Mouse (Mus musculus): ENCODE measurements around the gene Olfr1196.
"Not testable (repeated sequence)": the region's sequence is repeated elsewhere in the genome, so short reads cannot be mapped to it uniquely, and the experiment has no call there.

The Olfr1196 gene

DNA sequence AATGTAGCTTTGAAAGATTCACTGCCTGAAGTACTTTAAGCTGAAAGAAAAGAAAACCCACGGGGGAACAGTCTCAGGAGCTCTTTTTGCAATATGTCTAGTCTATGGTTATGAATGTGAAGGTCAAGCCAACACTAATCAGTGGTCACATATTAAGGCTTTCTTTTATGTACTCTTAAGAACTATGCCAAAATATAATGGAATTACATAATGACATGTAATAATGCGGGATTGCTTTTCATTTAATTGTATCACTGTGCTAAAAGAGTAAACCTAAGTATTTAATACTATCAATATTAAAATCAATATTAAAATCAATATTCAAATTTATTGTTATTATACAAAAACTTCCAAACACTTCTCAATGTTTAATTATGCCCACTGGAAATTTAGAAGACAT, at the start of gene Olfr1196:
Gene Olfr1196, minus strand, starts transcription at position 101 of the 400 bp plus-strand sequence.
- DNase-seq (ENCODE audit: low spot score), result no peak

DNA sequence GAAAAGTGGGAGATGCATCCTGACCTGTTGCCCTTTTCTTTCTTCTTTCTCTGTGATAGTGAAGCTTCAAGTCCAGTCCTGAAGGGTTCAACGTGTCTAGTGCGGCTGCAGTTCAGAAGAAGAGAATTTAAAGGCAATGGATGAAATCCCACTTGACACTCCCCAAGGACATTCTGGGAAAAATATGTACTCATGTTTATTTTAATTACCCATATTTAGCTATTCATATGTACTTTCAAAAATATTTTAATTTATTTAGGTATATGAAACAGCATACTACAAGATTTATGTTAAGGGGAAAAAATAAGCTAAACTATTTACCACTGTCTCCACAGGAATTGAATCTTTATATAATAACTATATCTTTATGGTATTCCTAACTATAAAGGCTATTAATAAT, 46.9 kb upstream of the Olfr1196 start, which contains the start of gene Olfr1198:
Gene Olfr1198, minus strand, starts transcription at position 101 of the 400 bp plus-strand sequence.
- DNase-seq (ENCODE audit: low spot score), result no peak

DNA sequence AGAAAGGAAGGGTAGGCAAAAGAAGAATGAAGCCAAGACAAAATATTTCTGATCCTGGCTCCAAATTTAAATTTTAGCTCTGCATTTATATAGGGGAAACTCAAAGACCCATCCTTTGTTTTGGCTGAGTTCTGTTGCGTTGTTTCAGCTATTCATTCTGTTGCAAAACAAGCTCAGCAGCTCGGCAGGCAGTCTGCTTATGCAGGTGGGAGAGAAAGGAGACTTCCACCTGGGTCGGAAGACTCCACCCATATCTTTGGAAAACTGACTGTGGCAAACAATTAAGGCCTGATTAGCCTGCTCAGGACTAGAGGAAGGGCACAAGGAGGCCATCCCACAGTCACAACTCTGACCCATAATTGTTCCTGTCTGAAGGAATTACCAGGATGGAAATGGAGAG, 39.0 kb upstream of the Olfr1196 start:
- DNase-seq (ENCODE audit: low spot score), result no peak

DNA sequence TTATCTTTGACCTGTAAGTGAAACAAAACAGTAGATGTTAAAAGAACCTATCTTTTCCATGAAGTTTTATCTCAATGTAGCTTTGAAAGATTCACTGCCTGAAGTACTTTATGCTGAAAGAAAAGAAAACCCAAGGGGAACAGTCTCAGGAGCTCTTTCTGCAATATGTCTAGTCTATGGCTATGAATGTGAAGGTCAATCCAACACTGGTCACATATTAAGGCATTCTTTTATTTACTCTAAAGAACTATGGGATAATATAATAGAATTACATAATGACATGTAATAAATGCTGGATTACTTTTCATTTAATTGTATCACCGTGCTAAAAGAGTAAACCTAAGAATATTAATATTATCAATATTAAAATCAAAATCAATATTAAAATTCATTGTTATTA, 27.9 kb upstream of the Olfr1196 start, which contains the start of gene Olfr1197:
Gene Olfr1197, minus strand, starts transcription at position 101 of the 400 bp plus-strand sequence.
- no peak for DNase-seq (ENCODE audit: low spot score)

DNA sequence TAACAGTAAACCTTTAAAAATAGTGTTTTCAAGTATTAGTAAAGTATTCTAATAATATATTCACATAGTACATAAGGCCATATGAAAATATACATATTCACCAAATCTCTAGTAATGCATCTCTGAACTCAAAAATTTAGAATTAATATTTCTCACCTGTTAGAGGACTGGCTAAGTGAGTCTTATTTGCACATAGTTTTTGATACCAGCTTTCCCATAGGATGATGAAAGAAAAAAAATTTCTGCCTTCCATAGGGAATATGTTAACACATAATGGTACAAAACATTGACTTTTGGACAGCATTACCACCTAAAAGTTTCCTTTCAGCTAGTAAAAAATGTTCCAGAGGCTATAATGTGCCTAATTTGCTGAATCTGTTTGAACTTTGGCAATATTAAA, 15.3 kb downstream of the Olfr1196 start, which contains the start of gene Olfr1195:
Gene Olfr1195, minus strand, starts transcription at position 101 of the 400 bp plus-strand sequence.
- DNase-seq (ENCODE audit: low spot score), result no peak

DNA sequence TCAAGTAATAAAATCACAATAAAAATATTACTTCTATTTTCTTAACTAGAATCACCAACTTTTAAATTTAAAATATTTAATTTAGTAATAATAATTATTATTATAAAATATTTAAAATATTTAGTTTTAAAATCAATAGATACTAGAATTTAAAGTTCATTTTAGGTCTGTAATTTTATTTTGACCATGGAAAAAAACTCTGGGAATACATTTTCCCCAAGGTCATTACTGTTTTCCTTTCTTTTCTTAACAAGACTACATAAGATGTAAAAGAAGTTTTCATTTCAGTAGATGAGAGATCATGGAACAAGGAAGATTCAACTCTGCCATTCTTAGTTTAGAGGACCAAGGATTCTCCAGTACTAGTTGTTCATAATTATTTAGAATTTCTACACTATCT, 29.1 kb downstream of the Olfr1196 start, which contains the start of gene Olfr1193:
Gene Olfr1193, plus strand, starts transcription at position 301 of the 400 bp plus-strand sequence.
- not testable (repeated sequence) for DNase-seq (ENCODE audit: low spot score)

DNA sequence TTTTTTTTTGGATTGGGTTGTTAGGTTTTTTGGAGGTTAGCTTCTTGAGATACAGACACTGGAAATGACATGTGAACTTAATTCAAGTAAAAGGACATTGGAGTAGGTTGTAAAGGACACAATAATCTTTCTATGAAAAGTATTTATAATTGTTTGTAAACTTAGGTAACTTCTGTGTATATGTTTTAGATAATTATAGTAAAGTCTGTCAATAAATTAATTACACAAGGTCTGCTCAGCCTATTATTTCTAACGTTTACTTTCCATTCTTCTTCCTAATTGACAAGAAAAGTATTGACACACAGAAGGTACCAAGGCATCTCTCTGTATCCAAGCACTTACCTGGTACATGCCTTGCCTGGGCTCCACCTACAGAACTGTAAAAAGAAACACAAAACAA, 56.2 kb downstream of the Olfr1196 start, which contains the start of gene Olfr1192-ps1:
Gene Olfr1192-ps1, plus strand, starts transcription at position 301 of the 400 bp plus-strand sequence.
- no peak for DNase-seq (ENCODE audit: low spot score)
